Mouse (Mus musculus) large intestine, adult 2 months (tissue): ENCODE measurements around the gene Phxr2. TPM values are rescaled to one million over a fixed set of nuclear protein-coding genes. Genes with fewer than 3 reads are reported as not detected.
"Not testable (repeated sequence)": the region's sequence is repeated elsewhere in the genome, so short reads cannot be mapped to it uniquely, and the experiment has no call there.

ENCODE experiments used
- DNase-seq: peaks from one replicate; pipeline ENCODE4 v3.0.0-alpha.2; 2012; ENCODE audit warnings: low read depth, low spot score
- WGBS: fragments of 180-500 bp; shearing (Covaris S2); methylation state at CpG from one replicate; pipeline ENCODE4 v1.1.7; 2018; 5-methylcytosine and 5-hydroxymethylcytosine counted together
- polyA plus RNA-seq: library from polyadenylated mRNA; depleted of rRNA; stranded (reverse); fragments of >200 nt; gene quantifications from 2 replicates; pipeline ENCODE4 v1.2.3, GENCODE M21; 2012; rRNA removed

Gene Phxr2
- polyA plus RNA-seq = not detected in 2 replicates

GRCm38 (mm10) chr10:99126225-99126624 lies at the start of gene Phxr2:
Gene Phxr2, minus strand, starts transcription at chr10:99126325.
- no peak for DNase-seq
- WGBS = 29% methylated on average over 4 of the region's 4 CpGs

DNA sequence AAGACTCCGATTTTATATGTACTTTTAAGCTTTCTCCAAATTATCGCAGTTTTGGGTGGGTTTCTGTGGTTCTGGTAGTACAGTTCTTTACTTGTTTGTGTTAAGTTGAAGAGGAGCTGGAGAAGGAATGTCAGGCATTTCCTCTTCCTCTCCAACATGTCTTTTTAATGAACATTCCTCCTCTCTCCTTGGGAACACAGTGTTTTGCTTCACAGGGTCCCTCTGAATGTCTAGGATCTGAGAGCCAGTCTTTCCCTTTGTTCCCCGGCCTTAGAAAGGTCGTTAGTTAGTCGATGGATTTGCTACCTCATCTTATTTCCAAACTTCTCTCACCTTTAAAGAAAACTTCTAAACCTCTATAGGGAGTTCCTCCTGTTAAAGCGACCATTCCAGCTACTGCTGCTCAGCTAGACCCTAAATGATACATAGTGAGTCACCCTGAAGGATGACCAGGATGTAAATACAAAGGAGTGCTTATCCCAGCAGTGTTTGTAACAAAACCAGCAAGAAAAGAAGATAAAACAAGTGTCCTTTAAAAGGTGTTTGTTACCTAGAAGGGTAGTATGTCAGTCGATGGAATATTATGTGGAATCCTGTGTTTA lies 46.9 kb upstream of the Phxr2 start:
- no peak for DNase-seq
- 59% methylated on average over 7 of the region's 7 CpGs for WGBS

DNA sequence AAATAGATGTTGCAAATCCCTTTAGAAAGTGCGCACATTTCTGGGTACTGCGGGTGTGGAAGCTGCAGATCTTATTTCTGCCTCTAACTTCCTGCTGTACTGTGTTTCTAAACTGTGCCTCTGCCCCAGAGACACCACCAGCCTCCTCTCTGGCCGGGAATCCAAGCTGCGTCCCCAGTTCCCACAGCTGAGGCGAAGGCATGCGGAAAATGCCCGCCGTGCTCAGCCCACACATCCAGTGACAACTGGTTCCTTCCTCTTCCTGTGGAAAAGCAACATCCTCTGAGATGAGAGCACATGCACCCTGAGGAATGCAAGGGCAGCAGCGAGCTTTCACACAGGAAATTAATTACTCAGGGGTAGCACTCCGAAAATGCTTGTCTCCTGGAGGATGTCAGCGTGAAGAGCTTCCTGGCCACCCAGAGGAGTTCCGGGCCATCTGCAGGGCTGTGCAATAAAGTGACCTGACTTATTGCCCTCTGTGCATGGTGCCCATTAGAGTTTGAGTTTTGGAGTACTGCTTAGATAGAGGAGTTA lies 45.9 kb upstream of the Phxr2 start:
- DNase-seq = no peak
- 48% methylated on average over 12 of the region's 12 CpGs for WGBS

GRCm38 (mm10) chr10:99169765-99170129 lies 43.6 kb upstream of the Phxr2 start:
- no peak for DNase-seq
- WGBS = 31% methylated on average over 5 of the region's 5 CpGs

DNA sequence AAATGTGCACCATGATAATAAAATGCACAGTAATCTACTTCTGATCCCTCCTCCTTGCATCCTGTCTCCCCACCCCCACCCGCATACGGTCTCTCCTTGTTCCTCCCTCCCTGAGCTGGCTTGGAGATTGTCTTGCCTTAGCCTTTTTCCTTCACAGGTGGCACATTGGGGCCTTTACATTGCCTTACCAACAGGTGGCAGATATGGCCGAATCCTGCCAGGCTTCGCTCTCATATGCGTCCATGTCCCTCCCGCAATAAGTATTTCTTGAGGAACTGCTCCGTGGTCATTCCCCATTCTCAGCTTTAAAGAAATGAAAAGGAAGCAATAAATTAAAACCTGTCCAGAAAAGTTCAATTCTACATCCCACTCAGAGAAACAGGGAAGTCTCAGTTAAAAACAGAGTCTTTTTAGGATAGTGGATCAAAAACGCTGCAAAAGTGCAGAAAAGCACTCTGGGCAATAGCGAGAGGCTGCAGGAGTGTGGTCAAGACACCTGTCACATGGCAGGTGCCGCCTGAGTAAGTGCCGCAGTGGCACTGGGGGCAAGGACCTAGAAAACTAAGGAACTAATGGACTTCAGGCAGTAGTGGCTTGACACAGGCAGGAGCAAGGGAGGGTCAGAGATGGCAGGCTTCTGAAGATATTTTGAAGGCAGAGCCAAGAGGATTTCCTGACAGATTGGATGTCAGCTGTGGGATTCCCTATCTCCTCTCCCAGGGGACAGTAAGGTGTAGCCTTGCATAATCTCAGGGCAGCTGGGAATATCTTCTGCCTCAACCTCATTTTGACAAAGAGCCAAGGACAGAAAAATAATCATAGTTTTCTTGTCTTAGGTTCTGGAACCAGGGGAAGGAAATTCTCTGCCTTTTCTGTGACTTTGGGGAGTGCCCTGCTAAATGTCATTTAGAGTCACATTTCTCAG lies 43.0 kb upstream of the Phxr2 start:
- no peak for DNase-seq

GRCm38 (mm10) chr10:99168404-99168803 lies 42.3 kb upstream of the Phxr2 start:
- WGBS = 72% methylated on average over 6 of the region's 6 CpGs
- DNase-seq = no peak

More for the DNA sequence above, 43.0 kb upstream of the Phxr2 start:
- 37% methylated on average over 11 of the region's 11 CpGs for WGBS

DNA sequence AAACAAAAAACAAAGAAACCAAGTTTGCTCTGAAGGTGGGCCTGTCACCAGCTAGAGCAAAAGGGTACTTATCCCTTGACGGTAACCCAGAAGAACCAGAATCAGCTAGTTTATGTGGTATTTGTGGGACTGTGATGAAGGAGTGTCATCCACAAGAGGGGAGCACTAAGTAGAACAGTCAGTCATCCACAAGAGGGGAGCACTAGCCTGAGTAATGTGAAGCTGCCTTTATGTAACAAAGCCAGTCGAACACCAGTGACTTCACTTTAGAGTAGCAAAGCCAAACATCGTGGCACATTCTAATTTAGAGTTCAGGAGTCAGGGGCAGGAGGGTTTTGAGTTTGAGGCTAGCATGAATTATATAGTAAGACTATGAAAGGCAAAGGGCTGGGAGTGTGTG lies 40.3 kb upstream of the Phxr2 start:
- DNase-seq = no peak
- 47% methylated on average over 3 of the region's 3 CpGs for WGBS

GRCm38 (mm10) chr10:99165751-99166282 lies 39.7 kb upstream of the Phxr2 start:
- 17% methylated on average over 7 of the region's 7 CpGs for WGBS
- peak; percentile 51 for DNase-seq

- 38% methylated on average over 13 of the region's 13 CpGs for WGBS
Observed at GRCm38 (mm10) chr10:99164871-99165477, 38.8 kb upstream of the Phxr2 start.

DNA sequence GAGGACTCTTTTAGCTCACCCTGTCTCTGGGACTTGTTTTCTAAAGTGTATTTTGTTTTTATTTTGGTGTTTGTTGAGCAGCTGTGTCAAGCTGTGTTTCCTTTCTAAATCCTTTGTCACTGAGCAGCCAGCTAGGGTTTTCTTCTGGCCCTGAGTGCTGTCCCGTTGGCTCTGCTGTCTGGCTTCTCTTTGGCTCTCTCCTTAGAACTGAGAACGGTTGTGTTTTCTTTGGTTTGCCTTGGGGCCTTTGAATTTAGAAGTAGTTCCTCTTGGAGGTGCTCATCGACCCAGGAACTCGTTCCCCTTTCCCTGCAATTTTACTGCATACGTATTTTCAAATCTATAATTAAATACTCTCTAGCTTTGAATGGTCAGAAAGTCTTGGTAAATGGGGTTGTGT lies 36.9 kb upstream of the Phxr2 start:
- DNase-seq = no peak
- WGBS = 88% methylated on average over 5 of the region's 5 CpGs

More at GRCm38 (mm10) chr10:99164871-99165477, 38.8 kb upstream of the Phxr2 start:
- DNase-seq = no peak

GRCm38 (mm10) chr10:99161987-99162582 lies 36.0 kb upstream of the Phxr2 start:
- no peak for DNase-seq
- WGBS = 51% methylated on average over 8 of the region's 8 CpGs

DNA sequence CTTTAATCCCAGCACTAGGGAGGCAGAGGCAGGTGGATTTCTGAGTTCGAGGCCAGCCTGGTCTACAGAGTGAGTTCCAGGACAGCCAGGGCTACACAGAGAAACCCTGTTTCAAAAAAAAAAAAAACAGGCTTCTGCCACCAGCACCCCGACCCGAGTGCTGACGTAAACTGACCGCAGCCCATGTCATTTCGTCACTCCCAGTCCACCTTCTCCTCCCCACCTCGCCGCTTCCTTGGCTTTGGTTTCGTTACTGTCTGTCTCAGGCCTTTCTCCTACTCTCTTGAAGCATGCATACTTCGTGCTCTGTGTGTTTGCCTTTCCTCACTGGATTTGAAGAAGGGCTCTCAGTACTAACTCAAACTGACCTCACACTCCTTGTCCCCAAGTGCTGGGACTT lies 31.6 kb upstream of the Phxr2 start:
- WGBS = 88% methylated on average over 10 of the region's 10 CpGs
- DNase-seq = not testable (repeated sequence)

DNA sequence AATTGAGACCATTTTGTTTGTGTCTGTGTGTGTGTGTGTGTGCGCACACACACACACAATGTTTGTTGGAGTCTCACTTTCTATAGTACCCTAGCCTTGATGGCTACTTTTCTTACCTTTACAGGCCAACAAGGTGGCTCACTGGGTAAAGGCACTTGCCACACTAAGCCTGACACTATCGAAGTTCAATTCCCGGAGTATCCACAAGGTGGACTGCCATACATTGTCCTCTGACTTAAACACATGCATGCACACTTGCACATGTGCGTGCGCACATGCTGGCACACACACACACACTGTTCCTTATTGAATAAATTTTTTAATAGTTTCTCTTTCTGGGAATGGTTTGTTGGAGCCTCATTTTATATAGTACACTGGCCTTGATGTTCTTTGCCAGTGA lies 30.7 kb upstream of the Phxr2 start:
- WGBS = 87% methylated on average over 5 of the region's 5 CpGs
- no peak for DNase-seq

DNA sequence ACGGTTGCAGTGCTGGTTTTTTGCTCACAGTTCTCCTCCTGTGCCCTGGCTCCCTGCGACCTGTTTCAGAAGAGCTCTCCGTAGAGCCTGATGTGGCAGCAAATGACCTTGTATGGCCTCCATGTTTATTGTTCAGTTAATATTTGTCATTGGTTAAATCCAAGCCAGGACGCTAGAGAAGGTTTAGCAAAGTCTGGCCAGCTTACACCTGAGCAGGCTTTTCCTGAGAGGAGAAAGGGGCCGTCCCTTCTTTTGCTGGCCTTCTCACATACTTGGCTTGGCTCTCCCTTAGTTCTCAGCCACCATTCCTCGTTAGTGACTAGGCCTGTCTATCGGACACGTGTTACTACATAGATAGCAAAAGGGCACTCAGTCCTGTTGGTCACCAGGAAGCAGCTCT lies 28.5 kb upstream of the Phxr2 start:
- DNase-seq = no peak
- 75% methylated on average over 8 of the region's 8 CpGs for WGBS

GRCm38 (mm10) chr10:99152063-99152462 lies 25.9 kb upstream of the Phxr2 start:
- no peak for DNase-seq

DNA sequence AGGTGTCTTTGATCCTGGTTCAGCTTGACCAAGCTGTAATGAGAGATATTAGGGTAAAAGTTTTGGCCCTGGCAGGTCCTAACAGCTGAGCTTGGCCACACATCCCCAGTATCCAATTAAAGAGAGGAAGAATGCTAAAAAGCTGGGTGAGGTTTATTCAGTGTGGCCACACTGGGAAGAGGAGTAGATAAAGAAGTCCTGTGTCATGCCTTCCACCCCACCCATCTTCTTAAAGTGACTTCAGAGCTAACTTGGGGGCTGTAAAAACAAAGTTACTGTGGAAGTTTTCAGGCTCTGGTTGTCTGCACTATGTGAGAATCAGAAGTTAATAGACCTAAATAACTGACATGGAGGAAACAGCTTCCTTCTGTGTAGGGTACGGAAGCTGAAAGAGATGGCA lies 25.5 kb upstream of the Phxr2 start:
- no peak for DNase-seq
- 96% methylated on average over 1 of the region's 1 CpGs for WGBS

More at GRCm38 (mm10) chr10:99152063-99152462, 25.9 kb upstream of the Phxr2 start:
- WGBS = 69% methylated on average over 6 of the region's 6 CpGs

DNA sequence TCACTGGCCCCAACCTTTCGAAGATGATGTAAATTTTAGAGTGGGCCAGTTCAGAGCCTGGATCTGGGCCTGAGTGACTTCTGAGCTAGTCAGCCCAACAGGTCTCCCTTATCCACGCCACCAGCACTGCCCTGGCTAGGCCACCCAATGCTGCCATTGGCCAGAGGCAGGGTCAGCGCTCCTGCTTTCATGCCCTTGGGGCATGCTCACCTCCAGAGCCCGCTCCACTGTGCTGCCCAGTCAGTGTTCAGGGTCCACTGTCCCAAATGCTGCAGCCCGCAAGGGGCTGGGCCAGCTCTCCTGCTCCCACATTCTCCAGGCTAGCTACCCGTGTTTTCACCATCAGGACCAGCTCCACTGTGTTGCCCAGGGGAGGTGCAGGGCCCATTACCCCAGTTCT lies 23.9 kb upstream of the Phxr2 start:
- 94% methylated on average over 6 of the region's 6 CpGs for WGBS
- DNase-seq = no peak

DNA sequence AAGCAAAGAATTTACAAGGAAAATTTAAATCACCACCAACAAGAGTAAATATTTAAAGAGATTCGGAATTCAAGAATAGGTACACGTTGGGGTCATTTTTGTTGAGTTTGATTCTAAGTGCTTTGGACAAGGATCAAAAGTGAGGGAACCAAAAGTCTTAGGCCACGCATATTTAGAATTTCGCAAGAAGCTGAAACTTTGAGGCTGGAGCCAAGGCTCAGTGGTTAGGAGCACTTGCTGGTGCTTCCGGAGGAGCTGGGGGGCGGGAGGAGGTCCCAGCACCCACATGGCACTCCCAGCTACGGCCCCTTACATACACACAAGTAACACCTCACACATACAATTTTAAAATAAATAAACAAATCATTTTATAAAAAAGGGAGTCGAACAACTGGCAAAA lies 20.5 kb upstream of the Phxr2 start:
- 86% methylated on average over 8 of the region's 8 CpGs for WGBS
- no peak for DNase-seq

DNA sequence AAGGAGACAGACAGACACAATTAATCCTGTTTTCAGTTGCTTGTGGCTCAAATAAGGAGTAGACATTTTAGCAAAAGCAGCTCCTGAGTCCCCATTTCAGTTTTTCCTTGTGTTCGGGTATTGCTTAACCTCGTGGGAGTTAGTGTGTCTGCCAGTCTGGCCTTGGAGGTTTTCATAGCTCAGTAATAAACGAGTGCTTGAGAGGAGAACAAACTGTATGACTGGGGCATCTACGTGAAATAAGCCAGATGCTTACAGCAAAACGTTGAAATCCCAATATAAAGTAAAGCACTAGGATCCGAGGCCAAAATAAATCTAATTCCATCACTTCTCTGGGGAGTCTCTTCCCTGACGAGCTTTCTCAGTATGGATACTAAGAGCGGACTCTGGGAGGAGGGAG lies 19.5 kb upstream of the Phxr2 start:
- no peak for DNase-seq
- WGBS = 74% methylated on average over 8 of the region's 8 CpGs

- 38% methylated on average over 5 of the region's 5 CpGs for WGBS
- DNase-seq = no peak
Observed at GRCm38 (mm10) chr10:99136337-99136736, 10.2 kb upstream of the Phxr2 start.
